Mouse (Mus musculus) cerebellum, adult 9-11 months (tissue): ENCODE data around the gene Serpinb6a.
"Not testable (repeated sequence)": the region's sequence is repeated elsewhere in the genome, so short reads cannot be mapped to it uniquely, and the experiment has no call there.

ENCODE experiments used
- DNase-seq: peaks from one replicate; pipeline ENCODE4 v3.0.0; 2022

Gene Serpinb6a

DNA sequence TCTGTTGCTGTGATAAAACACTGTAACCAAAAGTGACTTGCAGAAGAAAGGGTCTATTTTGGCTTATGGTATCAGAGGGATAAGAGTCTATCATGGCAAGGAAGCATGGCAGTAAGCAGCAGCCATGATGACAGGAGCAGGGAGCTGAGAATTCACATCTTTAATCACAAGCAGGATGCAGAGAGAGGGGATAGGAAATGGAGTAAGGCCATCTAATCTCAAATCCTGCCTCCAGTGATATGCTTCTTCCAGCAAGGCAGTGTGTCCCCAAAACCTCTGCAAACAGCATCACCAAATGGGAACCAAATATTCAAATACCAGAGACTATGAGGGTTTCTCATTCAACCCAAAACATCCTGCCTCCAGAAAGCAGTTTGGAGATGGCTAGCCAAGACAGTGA is 36.0 kb downstream of the Serpinb6a start:
- DNase-seq: no peak

- DNase-seq: no peak
Observed at GRCm38 (mm10) chr13:33966025-33966412, 36.6 kb downstream of the Serpinb6a start.

DNA sequence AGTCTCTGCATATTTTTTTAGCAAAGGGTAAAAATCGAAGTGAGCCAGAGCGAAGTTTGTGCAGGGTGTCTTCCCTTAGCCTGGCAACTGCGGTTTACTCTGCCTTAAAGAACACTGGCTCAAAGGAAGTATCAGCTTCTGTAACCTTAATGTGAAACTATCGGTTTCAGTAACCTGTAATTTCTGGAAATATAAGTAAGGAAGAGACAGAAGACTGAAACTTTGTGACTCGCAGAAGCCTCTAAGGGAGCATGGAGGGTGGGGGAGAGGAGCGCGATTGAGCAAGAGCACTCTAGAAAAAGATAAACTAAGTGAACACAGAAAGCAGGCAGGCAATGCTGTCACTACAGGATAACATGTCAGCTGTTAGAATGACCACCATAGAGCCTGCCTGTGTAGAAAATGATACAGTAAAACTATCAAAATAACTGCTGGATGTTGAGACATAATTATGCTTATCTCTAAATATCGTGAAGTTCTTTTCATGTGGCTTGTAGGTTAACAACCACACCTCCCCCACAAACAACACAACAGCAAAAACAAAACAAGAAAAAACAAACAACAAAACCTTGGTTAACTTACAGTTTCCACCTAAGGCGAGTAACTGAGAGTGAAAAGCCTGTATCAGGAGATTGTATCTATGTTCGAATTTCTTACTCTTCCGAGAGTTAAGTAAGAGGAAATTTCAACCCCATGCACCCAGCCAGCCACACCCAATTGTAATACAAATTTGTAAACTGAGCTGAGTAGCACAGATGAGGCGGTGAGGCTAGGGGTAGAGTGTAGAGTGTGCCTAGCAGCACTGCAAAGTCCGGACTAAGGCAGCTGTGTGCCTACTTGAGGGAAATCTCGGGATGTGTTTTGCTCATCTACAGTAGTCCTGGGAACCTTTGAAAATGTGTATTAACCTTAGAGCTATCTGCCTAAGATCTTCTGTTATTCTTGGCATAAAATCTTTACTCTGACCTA is 37.3 kb downstream of the Serpinb6a start:
- DNase-seq: no peak

DNA sequence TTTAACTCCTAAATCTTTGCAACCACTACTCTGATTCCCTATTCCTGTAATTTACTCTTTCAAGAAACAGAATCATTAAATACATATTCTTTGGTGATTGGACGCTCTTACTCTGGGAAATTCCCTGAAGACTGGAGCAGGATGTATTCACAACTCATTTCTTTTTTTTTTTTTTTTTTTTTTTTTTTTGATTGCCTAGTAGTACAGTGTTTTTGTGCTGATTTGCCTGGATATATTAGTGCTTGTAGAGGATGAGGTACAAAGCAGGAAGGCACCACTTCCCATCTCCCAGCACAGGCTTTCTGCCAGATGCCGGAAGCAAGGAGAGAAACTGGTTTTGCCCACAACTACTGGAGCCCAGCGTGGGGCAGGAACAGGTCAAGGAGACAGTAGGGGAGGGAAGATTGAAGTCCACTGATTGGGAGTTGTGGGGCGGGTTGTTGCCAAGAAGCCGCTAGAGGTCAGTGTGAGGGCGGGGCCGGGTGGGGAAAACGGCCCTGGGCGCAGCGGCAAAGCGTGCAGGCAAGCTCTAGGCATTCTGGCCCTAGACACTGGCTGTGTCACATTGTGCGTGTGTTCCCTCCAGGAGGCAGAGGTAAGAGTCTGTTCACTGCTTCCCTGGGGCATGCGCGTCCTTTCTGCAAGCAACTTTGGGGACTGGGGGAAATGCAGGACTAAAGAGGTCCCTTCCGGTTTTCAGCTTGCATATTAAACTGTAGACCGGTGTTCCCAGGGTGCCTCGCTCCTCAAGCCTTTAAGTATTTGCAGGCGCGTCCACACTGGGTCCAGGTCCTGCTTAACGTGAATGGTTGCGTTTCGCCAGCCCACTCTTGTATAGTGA is 38.2 kb downstream of the Serpinb6a start, which contains the start of gene Nqo2:
Nqo2 (plus strand) TSS at position 482 of the 841 bp plus-strand sequence.
- peak; percentile 70 for DNase-seq

- no peak for DNase-seq
Observed at GRCm38 (mm10) chr13:33959771-33960170, 42.8 kb downstream of the Serpinb6a start.

GRCm38 (mm10) chr13:33956571-33957421 is 45.8 kb downstream of the Serpinb6a start:
- DNase-seq: peak; percentile 18

- no peak for DNase-seq
Observed at GRCm38 (mm10) chr13:33952947-33953346, 49.6 kb downstream of the Serpinb6a start.

DNA sequence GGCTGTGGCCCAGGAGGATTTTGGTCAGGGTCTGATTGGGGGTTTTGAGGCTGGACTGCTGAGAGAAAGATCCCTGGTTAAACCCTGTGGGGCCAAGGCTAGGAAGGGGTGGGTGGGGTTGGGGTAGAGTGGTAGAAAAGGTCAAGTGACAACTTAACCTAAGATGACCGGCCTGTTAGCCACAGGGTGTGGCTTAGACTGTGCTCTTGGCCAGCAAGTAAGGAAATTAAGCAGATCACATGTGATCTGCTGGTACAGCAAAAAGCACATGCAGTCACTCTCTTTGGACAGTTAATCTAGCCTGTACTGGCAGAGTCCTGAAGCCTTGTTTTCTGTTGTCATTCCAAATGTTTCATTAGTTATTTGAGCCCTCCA is 50.5 kb downstream of the Serpinb6a start:
- DNase-seq: no peak

DNA sequence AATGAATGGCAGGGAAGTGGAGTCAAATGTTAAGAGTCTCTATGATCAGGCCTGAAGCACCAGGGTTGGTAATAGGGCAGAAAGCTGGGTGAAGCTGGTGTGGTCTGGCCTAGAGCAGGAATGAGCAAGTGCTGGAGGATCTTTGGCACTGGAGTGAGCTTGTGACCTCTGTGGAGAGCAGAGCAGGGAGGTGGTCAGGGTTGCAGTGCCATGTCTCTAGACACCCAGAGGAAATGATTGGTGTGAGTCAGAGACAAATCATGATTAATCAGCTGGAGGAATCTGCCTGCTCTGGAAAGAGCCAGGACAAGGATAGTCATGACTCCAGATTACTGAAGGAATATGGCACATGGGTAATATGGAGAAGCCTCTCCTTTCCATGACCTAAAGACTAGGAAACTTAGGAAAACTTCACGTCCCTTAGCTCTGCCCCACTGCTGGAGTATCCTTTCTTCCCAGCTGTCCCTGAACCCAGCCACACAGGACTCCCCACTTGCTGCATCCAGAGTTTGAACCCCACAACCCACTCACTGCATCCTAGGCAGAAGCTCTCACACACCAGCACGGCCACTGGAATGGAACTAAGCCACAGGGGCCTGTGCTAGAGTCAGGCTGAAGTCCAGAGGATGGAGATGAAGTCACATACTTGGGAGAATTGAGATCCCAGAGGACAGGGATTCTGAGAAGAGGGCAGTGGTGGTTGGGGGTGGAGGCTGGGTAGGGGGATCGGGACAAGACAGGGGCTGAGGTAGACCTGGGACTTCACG is 51.1 kb downstream of the Serpinb6a start:
- no peak for DNase-seq

DNA sequence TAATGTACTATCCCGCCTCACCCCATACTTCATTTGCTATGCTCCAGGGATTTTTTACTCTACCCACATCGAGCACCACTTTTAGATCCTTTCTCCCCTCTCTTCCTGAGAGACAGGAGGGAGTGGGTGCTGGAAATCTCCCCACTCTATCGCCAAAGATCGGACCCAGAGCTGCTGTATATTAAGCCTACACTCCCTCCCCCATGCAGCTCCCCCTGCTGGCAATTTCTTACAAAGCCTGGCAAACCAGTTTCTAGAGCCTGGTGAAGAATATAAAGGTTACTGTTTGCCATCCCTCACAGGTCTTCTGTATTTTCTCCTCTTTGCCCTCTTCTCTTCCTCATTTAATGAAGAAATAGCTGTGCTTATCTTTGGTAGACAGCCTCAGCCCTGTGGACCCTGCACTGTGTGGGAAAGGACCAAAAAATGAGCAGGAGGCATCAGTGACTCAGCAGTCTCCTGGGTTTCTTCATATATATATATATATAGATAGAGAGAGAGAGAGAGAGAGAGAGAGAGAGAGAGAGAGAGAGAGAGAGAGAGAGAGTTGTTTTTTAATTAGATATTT is 60.3 kb downstream of the Serpinb6a start:
- DNase-seq: no peak

GRCm38 (mm10) chr13:33941288-33941808 is 61.2 kb downstream of the Serpinb6a start:
- DNase-seq: no peak

DNA sequence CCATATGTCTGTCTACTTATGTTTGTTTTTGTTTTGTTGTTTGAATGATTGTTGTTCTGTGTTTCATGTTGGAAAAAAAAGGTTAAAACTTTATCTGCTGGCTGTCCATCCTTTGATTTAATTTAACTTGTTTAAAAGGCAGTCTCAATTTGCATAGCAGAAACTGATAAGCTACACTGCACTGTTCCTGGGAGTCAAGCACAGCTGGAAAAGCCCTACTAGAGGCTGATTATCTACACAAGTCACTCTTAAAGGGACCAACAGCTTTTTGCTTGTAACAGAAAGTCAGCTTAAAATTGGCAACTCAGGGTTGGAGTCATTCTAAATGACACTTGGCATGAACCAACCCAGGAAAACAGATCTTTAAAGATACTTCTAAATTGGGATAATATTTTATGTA is 65.0 kb downstream of the Serpinb6a start:
- not testable (repeated sequence) for DNase-seq

GRCm38 (mm10) chr13:33937151-33937550 is 65.4 kb downstream of the Serpinb6a start:
- DNase-seq: no peak

- DNase-seq: peak; percentile 77
Observed at GRCm38 (mm10) chr13:33935465-33936181, 67.0 kb downstream of the Serpinb6a start.

GRCm38 (mm10) chr13:33934743-33935142 is 67.9 kb downstream of the Serpinb6a start:
- peak; percentile 13 for DNase-seq

DNA sequence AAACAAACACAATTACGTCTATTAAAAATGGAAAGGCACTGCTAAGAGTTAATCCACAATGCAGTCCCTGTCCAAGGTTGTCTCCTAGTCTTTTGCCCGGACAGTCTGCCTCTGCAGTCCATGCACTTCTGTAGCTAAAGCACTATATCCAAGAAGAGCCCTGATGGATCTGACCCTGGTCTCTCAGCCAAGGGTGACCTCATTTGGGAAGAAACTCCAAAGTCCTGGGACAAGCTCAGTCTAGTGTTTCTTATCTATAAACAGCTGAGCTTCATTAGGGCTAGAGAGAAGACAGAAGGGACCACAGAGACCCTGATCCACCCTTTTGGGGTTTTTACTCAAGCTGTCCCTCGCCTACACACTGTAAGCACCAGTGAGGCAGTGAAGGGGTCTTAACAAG is 71.7 kb downstream of the Serpinb6a start:
- DNase-seq: no peak

DNA sequence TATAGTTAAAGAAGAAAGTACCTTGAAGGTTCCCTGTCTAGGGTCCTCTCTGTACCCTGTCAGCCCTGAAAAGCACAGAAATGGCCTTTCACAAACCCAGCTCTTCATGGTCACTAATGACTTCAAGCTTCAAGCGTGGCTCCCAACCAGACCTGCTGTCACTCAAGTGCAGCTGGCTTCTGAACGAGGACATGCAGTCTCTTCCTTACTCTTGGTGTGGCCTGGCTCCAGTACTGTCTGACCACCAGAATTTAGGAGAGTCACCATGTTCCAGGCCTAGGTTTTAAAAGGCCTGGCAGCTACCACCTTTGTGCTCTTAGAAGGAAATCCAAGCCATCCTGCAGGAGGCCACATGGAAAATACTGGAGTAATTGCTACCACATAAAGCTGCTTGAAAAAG is 72.3 kb downstream of the Serpinb6a start:
- DNase-seq: no peak

GRCm38 (mm10) chr13:33921699-33922098 is 80.9 kb downstream of the Serpinb6a start:
- DNase-seq: no peak

GRCm38 (mm10) chr13:33921041-33921440 is 81.6 kb downstream of the Serpinb6a start:
- DNase-seq: no peak

DNA sequence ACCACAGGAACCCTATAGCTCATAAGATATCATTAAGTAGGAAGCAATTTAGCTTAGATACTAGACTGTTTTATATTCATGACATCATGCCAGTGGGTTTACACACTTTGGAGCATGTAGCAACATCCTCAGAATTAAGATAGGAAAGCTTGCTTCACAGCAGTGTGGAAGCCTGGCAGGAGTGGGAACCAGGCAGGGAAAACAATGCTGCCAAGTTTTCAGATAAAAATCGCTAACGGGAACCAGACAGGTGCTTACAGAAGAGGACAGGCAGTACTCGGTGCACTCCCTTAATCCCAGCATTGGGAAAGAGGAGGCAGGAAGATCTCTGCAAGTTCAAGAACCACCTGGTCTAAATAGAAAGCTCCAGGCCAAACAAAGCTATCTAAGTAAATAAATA is 95.8 kb downstream of the Serpinb6a start:
- DNase-seq: no peak
